Mouse (Mus musculus): ENCODE results near the gene Dscam. TPM values are rescaled to one million over a fixed set of nuclear protein-coding genes. Genes with fewer than 3 reads are reported as not detected.

Gene Dscam
- total RNA-seq, 2 experiments from 2014 or later = 39.5 to 43.1 TPM

Other genes starting within 250 kb of the Dscam start
- 1 to 10 TPM; 8.3 to 8.8 TPM for gene Bace2, start 186.0 kb upstream of the Dscam start, total RNA-seq (2021)

All from left cerebral cortex, postnatal 4 days (tissue).